Mouse (Mus musculus) stomach, postnatal 0 days (tissue): Measurements from ENCODE around the gene AW549877.

Experiments
- CTCF ChIP-seq: IDR thresholded peaks from 2 replicates; pipeline ENCODE4 v1.5.1; 2016; ENCODE audit warnings: antibody characterized with exemption, low read depth, mild to moderate bottlenecking, moderate library complexity
- EP300 ChIP-seq: optimal IDR thresholded peaks from 2 replicates; pipeline ENCODE3; 2016; ENCODE audit warnings: antibody characterized with exemption

GRCm38 (mm10) chr15:3982732-3983131 is 12.8 kb downstream of the AW549877 start:
- TF ChIP-seq CTCF, result no peak
- no peak for TF ChIP-seq EP300
